Mouse (Mus musculus): Measurements from ENCODE around the gene Sfmbt1.

Sfmbt1 gene

GRCm38 (mm10) chr14:30714799-30715617, at the start of gene Sfmbt1:
Gene Sfmbt1, plus strand, starts transcription at chr14:30714849.
- DNase-seq (ENCODE audit: low read depth, low spot score): peak; percentile 74

GRCm38 (mm10) chr14:30666061-30666460, 48.6 kb upstream of the Sfmbt1 start:
- no peak for DNase-seq (ENCODE audit: low read depth, low spot score)

GRCm38 (mm10) chr14:30666604-30667003, 48.0 kb upstream of the Sfmbt1 start:
- DNase-seq (ENCODE audit: low read depth, low spot score): no peak

GRCm38 (mm10) chr14:30670161-30670560, 44.5 kb upstream of the Sfmbt1 start:
- DNase-seq (ENCODE audit: low read depth, low spot score): no peak

- no peak for DNase-seq (ENCODE audit: low read depth, low spot score)
Measured at GRCm38 (mm10) chr14:30671095-30671985, 43.3 kb upstream of the Sfmbt1 start.

GRCm38 (mm10) chr14:30671986-30672312, 42.7 kb upstream of the Sfmbt1 start:
- peak; percentile 69 for DNase-seq (ENCODE audit: low read depth, low spot score)

GRCm38 (mm10) chr14:30674947-30675346, 39.7 kb upstream of the Sfmbt1 start:
- no peak for DNase-seq (ENCODE audit: low read depth, low spot score)

GRCm38 (mm10) chr14:30682131-30682530, 32.5 kb upstream of the Sfmbt1 start:
- DNase-seq (ENCODE audit: low read depth, low spot score): no peak

GRCm38 (mm10) chr14:30690685-30691084, 24.0 kb upstream of the Sfmbt1 start:
- DNase-seq (ENCODE audit: low read depth, low spot score): no peak

GRCm38 (mm10) chr14:30692439-30692838, 22.2 kb upstream of the Sfmbt1 start:
- DNase-seq (ENCODE audit: low read depth, low spot score): no peak

GRCm38 (mm10) chr14:30694786-30695185, 19.9 kb upstream of the Sfmbt1 start:
- DNase-seq (ENCODE audit: low read depth, low spot score): no peak

GRCm38 (mm10) chr14:30695609-30696008, 19.0 kb upstream of the Sfmbt1 start:
- DNase-seq (ENCODE audit: low read depth, low spot score): no peak

GRCm38 (mm10) chr14:30697407-30698052, 17.1 kb upstream of the Sfmbt1 start:
- DNase-seq (ENCODE audit: low read depth, low spot score): no peak

GRCm38 (mm10) chr14:30699656-30700055, 15.0 kb upstream of the Sfmbt1 start:
- DNase-seq (ENCODE audit: low read depth, low spot score): no peak

GRCm38 (mm10) chr14:30702512-30702911, 12.1 kb upstream of the Sfmbt1 start:
- no peak for DNase-seq (ENCODE audit: low read depth, low spot score)

GRCm38 (mm10) chr14:30703079-30703478, 11.6 kb upstream of the Sfmbt1 start:
- no peak for DNase-seq (ENCODE audit: low read depth, low spot score)

- no peak for DNase-seq (ENCODE audit: low read depth, low spot score)
Measured at GRCm38 (mm10) chr14:30704098-30704855, 10.4 kb upstream of the Sfmbt1 start.

GRCm38 (mm10) chr14:30711892-30712291, 2.8 kb upstream of the Sfmbt1 start:
- no peak for DNase-seq (ENCODE audit: low read depth, low spot score)

GRCm38 (mm10) chr14:30713769-30714168, 880 bp upstream of the Sfmbt1 start:
- DNase-seq (ENCODE audit: low read depth, low spot score): no peak

- DNase-seq (ENCODE audit: low read depth, low spot score): peak; percentile 54
Measured at GRCm38 (mm10) chr14:30715618-30716050, 985 bp downstream of the Sfmbt1 start.
